Mouse (Mus musculus) liver, adult 2 months (tissue): ENCODE results near the gene Apba2.

ENCODE experiments used
- CTCF ChIP-seq: fragments of 200-500 bp; IDR thresholded peaks from 2 replicates; pipeline ENCODE4 v1.5.1; 2011; ENCODE audit warnings: low read depth, low read length, control low read depth
- POLR2A ChIP-seq: fragments of 200-500 bp; IDR thresholded peaks from 2 replicates; pipeline ENCODE4 v1.6.1; 2011; ENCODE audit warnings: low read length, control low read depth; ENCODE audit not compliant: insufficient read depth; ENCODE audit errors: extremely low read depth

DNA sequence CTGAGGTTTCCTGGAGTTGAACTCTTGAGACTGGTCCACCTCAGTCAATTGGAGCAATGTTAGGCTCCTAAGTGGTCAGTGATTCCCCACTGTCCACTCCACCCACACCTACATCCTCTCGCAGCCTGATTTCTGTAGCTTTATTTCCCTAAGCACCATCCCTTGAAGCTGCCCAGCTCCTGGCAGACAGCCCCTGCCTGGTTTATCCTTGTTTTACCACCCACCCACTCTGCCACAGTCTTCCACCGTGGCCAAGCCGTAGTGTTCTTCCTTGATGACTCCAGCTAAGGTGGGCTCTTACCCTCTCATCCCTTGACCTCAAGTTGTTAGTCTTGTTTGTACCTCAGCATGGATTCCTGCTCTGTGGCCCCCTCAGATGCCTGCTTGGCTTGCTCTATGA is 4.1 kb downstream of the Apba2 start:
- no peak for TF ChIP-seq CTCF
- no peak for TF ChIP-seq POLR2A
